Mouse (Mus musculus): ENCODE data around the gene Crebbp. TPM values are rescaled to one million over a fixed set of nuclear protein-coding genes. Genes with fewer than 3 reads are reported as not detected.

The Crebbp gene
- total RNA-seq, 2 experiments from 2014 or later, result 33.0 to 33.1 TPM

DNA sequence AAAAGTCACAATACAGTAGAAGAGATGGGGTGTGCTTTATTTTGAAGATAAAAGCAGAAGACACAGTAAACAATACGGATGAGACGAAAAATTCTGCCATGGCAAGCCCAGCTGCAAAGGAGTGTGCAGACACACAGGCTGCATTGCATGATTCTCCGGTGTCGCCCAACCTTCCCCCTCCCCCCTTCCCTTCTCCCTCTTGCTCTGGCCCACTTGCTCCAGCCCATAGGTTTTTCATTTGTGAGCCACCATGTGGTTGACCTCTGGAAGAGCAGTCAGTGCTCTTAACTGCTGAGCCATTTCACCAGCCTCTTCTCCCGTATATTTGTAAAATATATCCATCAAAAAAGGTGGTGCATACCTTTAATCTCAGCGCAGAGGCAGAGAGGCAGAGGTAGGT, 139.5 kb downstream of the Crebbp start:
- intact Hi-C loops (cut with DNase I; ENCODE audit: low total_unique reads), result loop anchor here (10.0 kb wide), 1 partner anchor 141 kb away; the partner anchor contains the start of gene Crebbp
- no peak for DNase-seq

- intact Hi-C loops (cut with DNase I; ENCODE audit: low total_unique reads), result loop anchor here (10.0 kb wide), 1 partner anchor 216 kb away; no protein-coding TSS in a partner anchor
- DNase-seq, result peak; percentile 41
Observed at GRCm38 (mm10) chr16:4068588-4068987, 145.2 kb downstream of the Crebbp start.

- no peak for DNase-seq
- intact Hi-C loops (cut with DNase I; ENCODE audit: low total_unique reads), result loop anchor here (10.0 kb wide), 1 partner anchor 220 kb away; no protein-coding TSS in a partner anchor
Observed at GRCm38 (mm10) chr16:4064945-4065344, 148.9 kb downstream of the Crebbp start.

DNA sequence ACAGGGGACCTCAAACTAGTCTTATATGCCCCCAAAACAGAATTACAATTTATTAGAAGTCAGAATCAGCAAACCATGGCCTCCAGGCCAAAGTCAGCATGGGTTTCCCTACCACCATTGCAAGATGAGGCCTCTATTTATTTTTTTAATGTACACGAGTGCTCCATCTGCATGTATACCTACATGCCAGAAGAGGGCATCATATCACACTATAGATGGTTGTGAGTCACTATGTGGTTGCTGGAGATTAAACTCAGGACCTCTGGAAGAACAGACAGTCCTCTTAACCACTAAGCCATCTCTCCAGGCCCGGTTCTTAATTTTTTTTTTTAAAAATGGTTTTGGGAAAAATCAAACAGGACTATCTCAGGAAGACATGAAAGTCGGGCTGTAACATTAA, 160.0 kb downstream of the Crebbp start:
- intact Hi-C loops (cut with DNase I; ENCODE audit: low total_unique reads), result no loop called here
- no peak for DNase-seq

- intact Hi-C loops (cut with DNase I; ENCODE audit: low total_unique reads), result no loop called here
- no peak for DNase-seq
Observed at GRCm38 (mm10) chr16:4052601-4053000, 161.2 kb downstream of the Crebbp start.

- no peak for DNase-seq
- intact Hi-C loops (cut with DNase I; ENCODE audit: low total_unique reads), result no loop called here
Observed at GRCm38 (mm10) chr16:4045524-4045923, 168.3 kb downstream of the Crebbp start.

DNA sequence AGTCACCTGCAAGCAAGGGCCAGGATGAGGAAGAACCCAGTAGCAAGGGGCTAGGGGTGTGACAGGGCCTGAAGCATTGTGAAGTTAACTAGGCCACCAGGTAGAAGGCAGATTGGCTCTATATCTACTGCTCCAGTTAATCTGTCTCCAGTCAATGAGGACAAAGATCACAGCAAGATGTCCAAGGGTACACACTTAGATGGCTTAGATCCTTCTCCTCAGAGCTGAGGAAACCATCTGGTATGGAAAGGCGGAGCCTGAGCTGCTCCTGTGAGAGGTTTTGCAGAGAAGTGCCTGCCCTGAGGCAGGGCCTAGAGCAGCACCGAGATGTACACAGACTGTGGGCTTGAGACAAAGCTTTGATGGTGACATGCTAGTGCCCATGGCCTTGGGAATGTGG, 169.7 kb downstream of the Crebbp start:
- intact Hi-C loops (cut with DNase I; ENCODE audit: low total_unique reads), result no loop called here
- no peak for DNase-seq

DNA sequence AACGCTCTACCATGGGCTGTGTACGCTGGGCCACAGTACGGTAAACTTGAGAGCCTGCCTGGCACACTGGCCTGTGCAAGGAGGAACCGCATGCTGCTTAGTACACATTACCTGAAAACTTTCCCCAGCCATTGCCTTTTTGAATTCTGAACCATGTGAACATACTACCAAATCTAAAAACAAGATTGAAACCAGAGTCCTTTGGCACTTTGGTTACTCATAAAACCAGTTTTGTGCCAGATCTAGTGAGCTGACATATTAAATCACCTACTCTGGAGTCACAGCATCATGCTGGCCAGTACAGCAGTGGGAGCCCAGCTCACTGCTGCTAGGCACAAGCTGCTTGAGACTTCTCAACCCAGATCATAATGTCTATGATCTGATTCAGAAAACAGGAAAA, 172.2 kb downstream of the Crebbp start:
- DNase-seq, result no peak
- intact Hi-C loops (cut with DNase I; ENCODE audit: low total_unique reads), result no loop called here

DNA sequence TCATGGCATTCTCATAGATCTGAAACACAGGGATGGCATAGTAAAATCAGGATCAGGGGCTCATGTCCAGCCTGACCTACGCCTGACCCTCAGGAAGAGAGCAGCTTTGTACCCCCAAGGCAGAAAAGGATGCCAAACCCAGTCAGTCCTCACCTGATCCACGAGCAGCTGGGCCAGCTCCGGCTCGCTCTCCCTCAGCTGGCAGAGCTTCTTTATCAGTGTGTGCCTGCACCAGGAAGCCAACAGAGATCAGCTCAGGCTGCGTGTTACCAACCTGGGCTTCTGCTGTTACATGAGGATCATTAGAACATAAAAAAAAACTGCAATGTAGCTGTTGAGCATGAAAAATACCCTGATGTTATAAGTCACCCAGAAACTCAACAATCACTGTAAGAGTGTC, 173.6 kb downstream of the Crebbp start:
- no peak for DNase-seq
- intact Hi-C loops (cut with DNase I; ENCODE audit: low total_unique reads), result no loop called here

DNA sequence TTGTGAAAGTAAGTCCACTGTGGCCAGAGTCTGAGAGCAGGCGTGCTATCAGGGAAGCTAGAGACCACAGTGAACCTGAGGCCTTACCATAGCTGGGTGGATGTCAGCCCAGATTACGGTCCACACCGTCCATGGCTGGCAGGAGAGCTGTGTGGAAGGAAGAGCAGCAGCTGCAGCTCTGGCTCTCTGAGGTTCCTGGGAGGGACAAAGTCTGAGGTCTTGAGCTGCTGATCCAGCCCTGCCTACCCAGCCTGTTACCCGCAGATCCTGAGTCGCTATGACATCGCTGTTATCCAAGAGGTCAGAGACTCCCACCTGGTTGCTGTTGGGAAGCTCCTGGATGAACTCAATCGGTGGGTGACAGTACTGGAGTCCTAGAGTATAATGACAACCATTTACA, 176.1 kb downstream of the Crebbp start:
- intact Hi-C loops (cut with DNase I; ENCODE audit: low total_unique reads), result no loop called here
- DNase-seq, result no peak

GRCm38 (mm10) chr16:4036807-4037206, 177.0 kb downstream of the Crebbp start, which contains the start of gene Dnase1:
TSS of gene Dnase1 (plus strand) at chr16:4036942.
- intact Hi-C loops (cut with DNase I; ENCODE audit: low total_unique reads), result no loop called here
- DNase-seq, result no peak

DNA sequence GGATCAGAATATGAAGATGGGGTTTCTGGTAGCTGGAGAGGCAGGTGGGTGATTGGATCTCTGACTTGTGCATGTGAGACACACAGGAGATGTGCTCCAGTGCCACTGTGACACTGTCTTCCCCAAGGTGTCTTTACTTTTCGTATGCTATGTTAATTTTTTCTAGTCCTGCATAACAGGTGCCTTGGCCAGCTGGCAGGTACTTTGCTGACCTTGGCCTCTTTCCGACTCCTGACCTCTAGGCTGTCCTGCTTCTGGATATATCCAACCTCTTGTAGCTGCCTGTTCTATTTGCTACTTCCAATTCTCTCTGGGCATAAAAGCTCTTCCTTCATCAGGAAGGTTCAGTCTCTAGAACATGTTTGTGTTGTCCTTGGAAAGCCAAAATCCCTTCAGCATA, 178.2 kb downstream of the Crebbp start:
- intact Hi-C loops (cut with DNase I; ENCODE audit: low total_unique reads), result no loop called here
- no peak for DNase-seq

GRCm38 (mm10) chr16:4034476-4034875, 179.3 kb downstream of the Crebbp start:
- intact Hi-C loops (cut with DNase I; ENCODE audit: low total_unique reads), result no loop called here
- DNase-seq, result no peak

- intact Hi-C loops (cut with DNase I; ENCODE audit: low total_unique reads), result no loop called here
- DNase-seq, result no peak
Observed at GRCm38 (mm10) chr16:4033971-4034370, 179.8 kb downstream of the Crebbp start.

- no peak for DNase-seq
- intact Hi-C loops (cut with DNase I; ENCODE audit: low total_unique reads), result no loop called here
Observed at GRCm38 (mm10) chr16:4032341-4032748, 181.5 kb downstream of the Crebbp start.

- intact Hi-C loops (cut with DNase I; ENCODE audit: low total_unique reads), result no loop called here
- DNase-seq, result no peak
Observed at GRCm38 (mm10) chr16:4031441-4032274, 182.1 kb downstream of the Crebbp start.

Small RNAs within 50 kb of the gene (microRNA-seq; reads per million reads assigned to microRNA genes)
- gene Gm23413, result 0 reads per million in 2 experiments

Other genes starting within 250 kb of the Crebbp start
- gene Nlrc3, start 237.4 kb downstream of the Crebbp start, total RNA-seq (2021), result 1 to 10 TPM; 3.1 to 5.3 TPM
- gene Slx4, start 210.2 kb downstream of the Crebbp start, total RNA-seq (2021), result 1 to 10 TPM; 5.9 to 7.9 TPM
- not detected for gene Dnase1, start 177.1 kb downstream of the Crebbp start, total RNA-seq (2021)
- 10 to 100 TPM; 89.0 to 91.9 TPM for gene Trap1, start 136.2 kb downstream of the Crebbp start, total RNA-seq (2021)
- 10 to 100 TPM; 22.3 to 22.7 TPM for gene Adcy9, start 206.5 kb upstream of the Crebbp start, total RNA-seq (2021)

All from gastrocnemius, postnatal 14 days (tissue).